Mouse (Mus musculus): ENCODE data around the gene Map3k20.

Gene Map3k20

GRCm38 (mm10) chr2:72280524-72280923 is 4.9 kb upstream of the Map3k20 start:
- no peak for DNase-seq (ENCODE audit: low read depth, low spot score)

DNA sequence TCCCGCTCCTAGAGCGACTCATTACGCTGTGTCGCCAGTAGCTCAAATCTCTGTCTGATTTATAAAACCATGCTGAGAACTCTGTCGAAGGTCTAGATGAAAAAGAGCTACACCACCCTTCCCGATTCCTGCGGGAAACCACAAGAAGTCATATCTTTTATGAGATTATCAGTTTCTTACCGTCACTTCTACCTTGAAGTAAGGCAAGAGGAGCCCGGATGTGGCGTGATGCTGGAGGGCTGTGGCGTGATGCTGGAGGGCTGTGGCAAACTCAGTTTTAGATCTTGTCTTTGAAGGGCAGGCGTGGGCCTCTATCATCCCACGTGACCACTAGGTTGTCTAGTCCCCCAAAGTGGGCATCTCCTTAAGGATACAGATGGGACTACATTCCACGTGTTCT is 3.5 kb upstream of the Map3k20 start:
- DNase-seq (ENCODE audit: low read depth, low spot score) = peak; percentile 74

- peak; percentile 50 for DNase-seq (ENCODE audit: low read depth, low spot score)
Observed at GRCm38 (mm10) chr2:72282733-72283132, 2.7 kb upstream of the Map3k20 start.

DNA sequence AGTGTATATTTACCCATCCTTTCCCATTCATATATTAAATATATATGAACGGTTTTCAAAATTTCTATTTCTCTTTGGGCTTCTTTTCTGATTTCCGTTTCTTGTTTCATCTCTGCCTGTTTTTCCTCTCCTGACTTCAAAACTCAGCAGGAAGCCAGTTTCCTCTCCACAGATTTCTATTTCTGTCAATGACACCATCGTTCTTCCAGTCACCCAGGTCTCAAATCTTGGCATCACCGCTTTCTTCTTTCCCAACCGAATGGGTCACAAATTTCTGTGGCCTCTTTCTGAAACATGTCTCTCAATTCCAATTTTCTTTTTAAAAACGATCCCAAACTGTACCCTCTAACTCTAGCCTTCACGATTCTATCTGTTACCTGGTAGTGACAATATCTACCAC is 748 bp upstream of the Map3k20 start:
- no peak for DNase-seq (ENCODE audit: low read depth, low spot score)

- DNase-seq (ENCODE audit: low read depth, low spot score) = peak; percentile 7
Observed at GRCm38 (mm10) chr2:72285888-72286661, 638 bp downstream of the Map3k20 start.

DNA sequence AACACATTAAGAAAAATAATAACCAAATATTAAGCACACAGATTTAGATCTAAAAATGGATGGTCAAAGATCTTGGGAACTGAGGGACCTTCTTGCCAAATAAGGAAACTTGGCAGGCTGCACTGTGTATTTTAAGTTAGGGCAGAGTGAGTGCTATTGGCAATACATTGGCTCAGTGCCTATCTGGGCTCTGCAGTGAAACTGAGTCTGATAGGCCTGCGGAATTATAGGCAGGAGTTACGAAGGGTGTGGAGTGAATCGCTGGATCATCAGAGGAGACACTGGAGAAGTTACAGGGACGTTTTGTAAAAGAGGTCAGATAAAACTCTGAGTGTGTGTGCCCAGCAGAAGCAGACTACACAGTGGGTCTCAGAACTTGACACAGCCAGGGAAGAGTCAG is 1.7 kb downstream of the Map3k20 start:
- DNase-seq (ENCODE audit: low read depth, low spot score) = no peak

DNA sequence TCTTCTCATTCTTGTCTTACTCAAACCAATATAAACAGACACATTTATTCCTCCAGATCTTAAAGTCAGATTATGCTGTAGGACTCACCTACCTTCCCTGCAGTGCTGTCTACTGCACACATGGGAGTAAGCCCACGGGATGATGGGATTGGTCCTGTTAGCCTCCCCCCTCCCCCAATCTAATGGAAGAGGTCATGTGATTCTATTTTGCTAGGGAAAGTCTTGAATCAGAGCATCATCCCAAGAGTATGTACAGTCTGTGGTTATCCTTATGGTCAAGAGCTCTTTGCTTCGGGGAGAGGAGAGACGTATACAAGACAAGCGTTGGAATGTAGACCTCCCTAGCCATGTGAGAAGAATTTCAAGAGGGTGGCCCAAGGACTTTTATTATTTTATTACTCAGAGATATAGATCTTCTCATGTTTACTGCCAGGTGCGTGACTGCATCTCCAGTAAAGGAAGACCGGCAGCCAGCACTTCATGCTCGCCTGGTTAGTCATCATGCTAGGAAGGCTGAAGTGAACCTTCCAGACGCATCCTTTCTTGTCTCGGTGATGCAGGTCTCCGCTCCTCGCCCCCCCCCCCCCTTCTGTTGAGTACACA is 3.6 kb downstream of the Map3k20 start:
- no peak for DNase-seq (ENCODE audit: low read depth, low spot score)

DNA sequence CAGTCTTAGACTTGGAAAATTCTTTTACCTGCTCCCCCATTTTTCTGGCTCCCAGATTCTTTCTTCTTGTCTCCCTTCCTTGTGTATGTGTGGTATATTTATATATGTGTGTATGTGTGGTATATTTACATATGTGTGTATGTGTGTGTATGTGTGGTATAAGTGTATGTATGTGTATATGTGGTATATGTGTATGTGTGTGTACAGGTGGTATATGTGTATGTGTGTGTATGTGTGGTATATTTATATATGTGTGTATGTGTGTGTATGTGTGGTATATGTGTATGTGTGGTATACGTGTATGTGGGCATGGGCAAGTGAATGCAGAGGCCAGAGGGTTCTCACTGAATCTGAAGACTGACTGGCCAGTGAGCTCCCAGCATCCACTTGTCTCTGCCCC is 5.7 kb downstream of the Map3k20 start:
- DNase-seq (ENCODE audit: low read depth, low spot score) = no peak

- DNase-seq (ENCODE audit: low read depth, low spot score) = peak; percentile 25
Observed at GRCm38 (mm10) chr2:72292573-72292972, 7.1 kb downstream of the Map3k20 start.

DNA sequence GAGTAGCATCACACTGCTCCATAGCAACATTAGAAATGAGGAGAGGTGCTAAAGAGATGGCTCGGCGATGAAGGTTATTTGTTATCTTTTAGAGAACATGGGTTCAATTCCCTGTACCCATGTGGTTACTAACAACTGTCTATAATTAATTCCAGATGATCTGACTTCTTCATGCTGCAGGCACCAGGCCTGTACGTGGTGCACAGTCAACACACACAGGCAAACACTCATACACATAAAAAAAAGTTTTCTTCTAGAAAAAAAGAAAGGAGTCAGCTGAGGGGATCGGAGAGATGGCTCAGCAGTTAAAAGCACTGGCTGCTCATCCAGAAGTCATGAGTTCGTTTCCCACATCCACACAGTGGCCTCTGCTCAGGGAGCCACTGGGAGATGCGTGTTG is 9.6 kb downstream of the Map3k20 start:
- DNase-seq (ENCODE audit: low read depth, low spot score) = no peak

- DNase-seq (ENCODE audit: low read depth, low spot score) = no peak
Observed at GRCm38 (mm10) chr2:72296984-72297715, 11.7 kb downstream of the Map3k20 start.

GRCm38 (mm10) chr2:72297716-72298082 is 12.3 kb downstream of the Map3k20 start:
- no peak for DNase-seq (ENCODE audit: low read depth, low spot score)

DNA sequence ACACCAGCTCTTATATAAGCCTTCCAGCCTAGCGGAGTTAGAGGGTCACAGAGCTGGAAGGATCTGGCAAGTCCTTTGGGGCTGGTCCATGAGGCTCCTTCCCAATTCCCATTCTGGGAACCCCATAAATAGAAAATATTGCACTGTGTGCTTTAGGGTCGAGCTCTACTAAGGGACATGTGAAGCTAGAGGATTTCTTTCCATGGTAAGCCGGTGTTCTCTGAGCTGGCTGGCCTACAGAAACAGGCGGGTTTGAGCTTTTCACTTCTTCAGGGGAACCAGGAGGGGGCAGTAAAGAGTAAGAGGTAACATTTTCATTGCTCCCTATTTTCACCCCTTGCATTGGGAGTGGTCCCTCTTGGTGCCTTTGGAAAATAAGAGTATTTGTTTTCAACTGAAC is 13.0 kb downstream of the Map3k20 start:
- DNase-seq (ENCODE audit: low read depth, low spot score) = peak; percentile 48

DNA sequence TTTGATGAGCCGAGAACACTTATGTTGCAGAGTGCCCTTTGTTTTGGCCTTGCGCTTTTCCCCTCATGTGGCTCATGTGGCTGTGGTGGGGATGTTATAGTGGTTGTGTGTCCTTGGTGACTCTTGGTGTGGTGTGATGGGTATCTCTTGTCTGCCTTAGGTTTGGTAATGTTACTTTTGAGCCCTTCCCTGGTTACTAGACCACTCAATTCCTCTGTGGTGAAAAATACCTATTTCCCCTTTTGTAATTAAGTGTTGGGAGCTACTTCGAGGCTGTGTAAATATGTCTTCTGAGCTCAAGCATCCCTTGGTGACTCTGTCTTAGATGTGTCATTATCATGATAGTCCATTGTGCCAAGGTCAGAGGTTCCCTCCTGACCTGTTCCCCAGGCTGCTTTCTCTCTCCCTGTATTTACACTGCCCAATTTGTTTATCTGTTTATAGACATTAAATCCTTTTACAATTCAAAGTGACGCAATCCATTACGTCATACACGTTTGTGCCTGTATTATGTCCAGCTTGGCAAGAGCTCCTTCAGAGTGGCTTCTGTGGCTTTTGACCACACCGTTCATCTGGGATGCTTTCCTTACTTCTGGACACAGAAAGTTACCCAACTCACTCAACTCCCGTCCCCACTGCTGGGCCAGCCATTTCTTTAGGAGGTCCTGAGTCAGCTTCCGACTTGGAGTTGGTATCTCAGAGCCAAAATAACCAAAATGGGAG is 15.9 kb downstream of the Map3k20 start:
- DNase-seq (ENCODE audit: low read depth, low spot score) = no peak

DNA sequence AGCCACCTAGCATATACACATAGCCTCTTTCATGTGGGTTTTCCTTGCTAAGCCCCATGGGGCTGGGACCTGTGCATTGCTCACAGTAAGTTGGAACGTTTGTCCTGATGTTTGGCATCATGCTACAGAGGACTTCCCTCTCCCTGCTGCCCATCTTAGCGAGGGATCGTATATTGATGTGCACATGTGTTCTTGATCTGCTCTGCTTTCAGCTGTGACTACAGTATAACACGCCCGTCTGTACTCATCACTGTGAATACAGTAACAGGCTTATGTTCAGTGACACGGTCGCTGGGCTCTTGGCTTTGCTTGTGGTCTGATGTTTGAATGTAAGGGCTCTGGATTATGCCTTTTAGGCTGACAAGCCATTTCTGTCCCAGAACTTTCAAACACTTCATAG is 20.3 kb downstream of the Map3k20 start:
- DNase-seq (ENCODE audit: low read depth, low spot score) = no peak

DNA sequence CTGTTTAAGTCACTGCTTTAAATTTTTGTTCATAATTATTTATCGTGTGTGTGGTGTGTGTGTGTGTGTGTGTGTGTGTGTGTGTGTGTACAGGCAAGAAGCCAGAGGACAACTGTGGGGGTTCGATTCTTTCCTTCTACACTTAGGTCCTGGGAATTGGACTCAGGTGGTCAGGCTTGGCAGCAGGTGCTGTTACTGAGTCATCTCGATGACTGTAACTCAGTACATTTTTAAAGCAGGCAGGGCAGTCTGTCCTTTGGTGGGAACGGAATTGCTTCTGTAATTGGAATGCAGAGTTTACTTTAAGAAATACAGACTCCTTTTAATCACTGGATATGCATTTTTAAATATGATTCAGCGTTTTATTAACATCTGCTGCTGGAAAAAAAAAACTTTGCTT is 22.9 kb downstream of the Map3k20 start:
- no peak for DNase-seq (ENCODE audit: low read depth, low spot score)

- DNase-seq (ENCODE audit: low read depth, low spot score) = no peak
Observed at GRCm38 (mm10) chr2:72308981-72309380, 23.5 kb downstream of the Map3k20 start.

- no peak for DNase-seq (ENCODE audit: low read depth, low spot score)
Observed at GRCm38 (mm10) chr2:72311486-72311885, 26.0 kb downstream of the Map3k20 start.

DNA sequence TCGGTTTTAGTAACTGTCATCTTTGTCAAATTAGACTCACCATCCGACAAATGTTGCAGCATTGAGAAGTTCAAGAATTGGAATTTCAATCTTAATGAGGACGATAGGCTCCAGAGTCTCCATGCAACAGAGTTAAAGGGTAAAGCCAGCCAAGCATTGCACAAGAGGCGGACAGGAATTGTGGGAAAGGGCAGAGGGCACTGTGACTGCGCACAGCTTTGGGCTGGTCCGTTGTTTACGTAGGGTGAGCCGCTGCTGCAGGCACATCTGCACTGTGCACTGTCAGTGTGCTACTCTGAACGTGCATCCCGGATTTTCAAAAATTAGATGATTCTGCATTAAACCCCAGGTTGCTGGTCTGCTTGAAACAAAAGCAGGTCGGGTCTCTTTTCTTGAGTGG is 27.9 kb downstream of the Map3k20 start:
- DNase-seq (ENCODE audit: low read depth, low spot score) = no peak

- DNase-seq (ENCODE audit: low read depth, low spot score) = no peak
Observed at GRCm38 (mm10) chr2:72318421-72318820, 33.0 kb downstream of the Map3k20 start.

GRCm38 (mm10) chr2:72319028-72319798 is 33.8 kb downstream of the Map3k20 start:
- no peak for DNase-seq (ENCODE audit: low read depth, low spot score)
